Mouse (Mus musculus) monocyte, adult 59 days (primary cell): ENCODE data around the gene Fam92a. TPM values are rescaled to one million over a fixed set of nuclear protein-coding genes. Genes with fewer than 3 reads are reported as not detected.

Source experiments
- total RNA-seq, 2 experiments: library from RNA; stranded (reverse); gene quantifications; one replicate each; pipeline ENCODE4 v1.2.4; 2023

Fam92a gene
- 1 to 10 TPM; 1.1 to 1.8 TPM for total RNA-seq

GRCm38 (mm10) chr4:12171318-12172091 lies at the start of gene Fam92a:
Fam92a (minus strand) TSS chr4:12172015.

DNA sequence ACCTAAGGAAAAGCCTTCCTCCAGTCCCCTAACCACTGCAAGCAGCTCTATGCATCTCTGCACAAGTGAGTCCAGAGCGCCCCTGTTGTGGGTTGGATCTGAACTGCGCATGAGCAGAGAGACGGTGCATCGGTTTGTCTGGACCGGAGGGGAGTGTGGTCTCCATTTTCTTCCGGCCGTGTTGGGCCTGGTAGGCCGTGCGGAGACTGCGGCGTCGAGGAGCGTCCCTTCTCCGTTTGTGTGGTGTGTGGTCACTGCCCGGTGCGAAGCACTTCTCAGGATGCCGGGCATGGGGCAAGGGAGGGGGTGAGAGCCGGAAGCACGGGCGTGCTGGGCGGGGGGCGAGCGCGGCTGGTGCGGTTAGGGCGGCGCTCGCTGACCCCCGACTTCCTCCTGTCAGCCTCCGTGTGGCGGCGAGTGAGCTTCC lies 31.7 kb downstream of the Fam92a start, which contains the start of gene Rbm12b1:
Gene Rbm12b1 (plus strand): TSS at position 124 of the 427 bp plus-strand sequence.

Other genes with a start within 250 kb of the Fam92a start
- not detected for gene Gm10604, start 190.8 kb downstream of the Fam92a start, total RNA-seq
- gene Rbm12b2, start 82.6 kb downstream of the Fam92a start, total RNA-seq, result 10 to 100 TPM; 17.0 to 17.2 TPM
- gene Rbm12b1, start 31.8 kb downstream of the Fam92a start, total RNA-seq, result 10 to 100 TPM; 10.6 to 12.1 TPM